Mouse (Mus musculus) cerebellum, adult 2 months (tissue): ENCODE results near the gene E430018J23Rik.
"Not testable (repeated sequence)": the region's sequence is repeated elsewhere in the genome, so short reads cannot be mapped to it uniquely, and the experiment has no call there.

Source experiments
- CTCF ChIP-seq: fragments of 200-500 bp; IDR thresholded peaks from 2 replicates; pipeline ENCODE4 v1.5.1; 2011; ENCODE audit warnings: low read depth, mild to moderate bottlenecking, control low read depth, low read length, moderate library complexity, borderline replicate concordance; ENCODE audit not compliant: insufficient read depth
- POLR2A ChIP-seq: fragments of 200-500 bp; IDR thresholded peaks from 2 replicates; pipeline ENCODE4 v1.6.1; 2011; ENCODE audit warnings: low read length, control low read depth, borderline replicate concordance; ENCODE audit not compliant: insufficient read depth

DNA sequence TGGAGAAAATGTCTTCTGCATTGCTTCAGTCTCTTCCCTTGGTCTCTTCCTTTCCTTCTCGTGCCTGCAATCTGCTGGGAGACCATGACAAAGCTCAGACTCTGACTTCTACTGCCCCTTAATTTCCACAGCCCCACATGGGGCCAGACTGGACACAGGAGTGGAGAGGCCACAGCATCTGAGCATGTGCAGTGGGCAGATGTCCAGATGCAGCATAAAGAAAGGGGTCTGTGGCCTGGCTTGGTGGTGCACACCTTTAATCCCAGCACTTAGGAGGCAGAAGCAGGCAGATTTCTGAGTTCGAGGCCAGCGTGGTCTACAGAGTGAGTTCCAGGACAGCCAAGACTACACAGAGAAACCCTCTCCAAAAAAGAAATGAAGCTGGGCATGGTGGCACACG, 7.9 kb downstream of the E430018J23Rik start:
- TF ChIP-seq POLR2A, CTCF: not testable (repeated sequence)
